Mouse (Mus musculus) heart, embryonic 16.5 days (tissue): ENCODE results near the gene Scaf4. TPM values are rescaled to one million over a fixed set of nuclear protein-coding genes. Genes with fewer than 3 reads are reported as not detected.

Source experiments
- polyA plus RNA-seq: library from polyadenylated mRNA; unstranded; fragments of >200 nt; fragmentation: Nextera tagmentation; extraction: Ambion mirVana; gene quantifications from 2 replicates; pipeline ENCODE4 v1.2.1, GENCODE M21; 2015

Gene Scaf4
- polyA plus RNA-seq, 1 experiment from 2014 or later, result 17.0 TPM

Other genes with a start within 250 kb of the Scaf4 start
- gene Tiam1, start 140.7 kb downstream of the Scaf4 start, polyA plus RNA-seq, result 6.9 and 9.4 TPM in 2 replicates
- 765 and 884 TPM in 2 replicates for gene Sod1, start 63.7 kb downstream of the Scaf4 start, polyA plus RNA-seq
- 7.2 and 8.3 TPM in 2 replicates for gene Hunk, start 101.5 kb upstream of the Scaf4 start, polyA plus RNA-seq